Mouse (Mus musculus) gastrocnemius, postnatal 36 days (tissue): ENCODE measurements around the gene Cntn1. TPM values are rescaled to one million over a fixed set of nuclear protein-coding genes. Genes with fewer than 3 reads are reported as not detected.

Experiments used
- DNase-seq, 2 experiments: peaks; one replicate each; pipeline ENCODE4 v3.0.0; 2022
- intact Hi-C: fragments of 180-260 bp; cut with DNase I; formaldehyde crosslinking; loops from one replicate; pipeline ENCODE4 v1.15.1; 2025
- total RNA-seq, 2 experiments: library from RNA; stranded (reverse); gene quantifications; 2 replicates each; pipeline ENCODE4 v1.2.3; 2021

The Cntn1 gene
- total RNA-seq, 2 experiments from 2014 or later, result 0.26 to 0.32 TPM

- DNase-seq, result no peak
- intact Hi-C loops, result no loop called here
Measured at GRCm38 (mm10) chr15:92132936-92133335, 82.0 kb downstream of the Cntn1 start.

GRCm38 (mm10) chr15:92134254-92134653 lies 83.3 kb downstream of the Cntn1 start:
- intact Hi-C loops, result no loop called here
- no peak for DNase-seq

GRCm38 (mm10) chr15:92137026-92137425 lies 86.1 kb downstream of the Cntn1 start:
- intact Hi-C loops, result no loop called here
- DNase-seq, result no peak

DNA sequence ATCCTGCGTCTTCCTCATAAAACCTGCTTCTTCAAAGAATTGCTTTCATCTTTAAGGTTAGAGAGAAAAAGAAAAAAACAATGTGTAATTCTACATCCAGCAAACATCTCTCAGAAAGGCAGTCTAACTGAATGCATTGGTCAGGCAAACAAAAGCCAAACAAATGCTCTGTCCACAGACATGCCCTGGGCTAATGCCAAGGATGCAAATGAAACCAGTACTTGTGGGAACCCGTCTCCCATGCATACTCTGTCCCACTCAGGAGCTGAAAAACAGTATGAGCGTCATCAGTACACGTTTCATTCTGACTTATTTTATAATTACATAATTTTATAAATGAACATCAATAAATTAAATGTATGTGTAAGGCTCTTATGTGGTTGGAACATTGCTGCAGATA lies 91.0 kb downstream of the Cntn1 start:
- intact Hi-C loops, result no loop called here
- DNase-seq, result no peak

GRCm38 (mm10) chr15:92154921-92155320 lies 104.0 kb downstream of the Cntn1 start:
- DNase-seq, result no peak
- intact Hi-C loops, result no loop called here

GRCm38 (mm10) chr15:92160855-92161162 lies 109.8 kb downstream of the Cntn1 start:
- DNase-seq, result no peak

DNA sequence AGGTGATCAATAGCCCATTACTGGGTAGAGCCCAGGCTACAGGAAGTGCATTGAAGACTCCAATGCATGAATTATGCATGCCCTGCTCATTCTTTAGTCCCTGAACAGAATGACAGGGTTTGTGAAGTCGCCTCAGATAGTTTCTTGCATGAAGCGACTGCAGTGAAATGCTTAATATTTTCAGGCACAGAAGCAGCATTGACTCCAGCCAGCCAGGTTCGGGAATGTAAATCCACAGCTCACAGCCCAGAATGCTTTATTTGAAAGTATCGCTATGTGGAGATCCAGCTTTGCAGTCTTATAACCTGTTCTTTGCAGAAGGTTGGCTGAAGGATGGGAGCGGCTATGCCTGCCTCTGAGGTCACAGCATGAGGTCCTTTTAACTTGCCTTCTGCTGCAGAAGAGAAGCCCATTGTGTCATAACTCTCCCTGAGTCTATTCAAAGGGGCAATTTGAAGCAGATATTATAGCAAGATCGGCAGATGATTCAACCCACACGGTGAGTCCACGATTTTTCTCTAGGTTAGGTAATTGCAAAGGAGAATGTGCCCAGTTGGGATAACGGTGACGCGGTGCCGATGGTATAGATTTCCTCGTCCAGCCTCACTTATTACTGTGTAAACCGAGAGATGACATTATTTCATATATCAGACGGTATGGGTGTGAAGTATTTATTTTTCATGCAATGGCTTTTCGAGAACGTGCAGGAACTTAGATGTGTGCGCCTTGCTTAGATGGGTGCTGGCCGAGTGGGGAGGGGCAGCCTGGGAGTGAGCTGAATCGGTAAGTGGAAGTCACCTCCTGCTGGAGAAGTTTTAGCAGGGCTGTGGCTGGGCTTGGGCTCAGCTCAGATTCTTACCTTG lies 110.4 kb downstream of the Cntn1 start:
- intact Hi-C loops, result no loop called here
- no peak for DNase-seq

More at GRCm38 (mm10) chr15:92160855-92161162, 109.8 kb downstream of the Cntn1 start:
- intact Hi-C loops, result no loop called here

- DNase-seq, result no peak
- intact Hi-C loops, result no loop called here
Measured at GRCm38 (mm10) chr15:92162835-92163234, 111.9 kb downstream of the Cntn1 start.

- DNase-seq, result no peak
- intact Hi-C loops, result no loop called here
Measured at GRCm38 (mm10) chr15:92164127-92164526, 113.2 kb downstream of the Cntn1 start.

GRCm38 (mm10) chr15:92166266-92166665 lies 115.3 kb downstream of the Cntn1 start:
- intact Hi-C loops, result no loop called here
- no peak for DNase-seq

DNA sequence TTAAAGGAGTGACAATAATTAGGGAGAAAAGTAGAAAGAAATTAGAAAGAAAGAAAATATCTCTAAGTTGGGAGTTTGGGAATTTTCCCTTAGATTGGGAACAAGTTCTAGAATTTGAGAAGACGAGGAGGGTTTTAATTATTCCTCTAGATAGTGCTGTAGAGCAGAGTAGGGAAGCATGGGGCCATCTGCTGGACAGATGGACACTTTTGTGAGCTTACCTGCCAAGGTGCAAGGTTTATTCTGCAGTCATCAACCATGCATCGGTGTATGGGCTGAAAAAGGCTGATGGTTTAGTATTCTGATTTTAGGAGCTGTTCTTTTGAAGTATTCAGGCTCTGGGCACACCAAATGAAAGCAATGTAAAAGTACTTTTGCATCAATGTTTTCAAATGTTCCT lies 124.8 kb downstream of the Cntn1 start:
- no peak for DNase-seq
- intact Hi-C loops, result no loop called here

- intact Hi-C loops, result no loop called here
- DNase-seq, result no peak
Measured at GRCm38 (mm10) chr15:92177413-92177812, 126.4 kb downstream of the Cntn1 start.

- intact Hi-C loops, result no loop called here
- no peak for DNase-seq
Measured at GRCm38 (mm10) chr15:92185484-92185883, 134.5 kb downstream of the Cntn1 start.

DNA sequence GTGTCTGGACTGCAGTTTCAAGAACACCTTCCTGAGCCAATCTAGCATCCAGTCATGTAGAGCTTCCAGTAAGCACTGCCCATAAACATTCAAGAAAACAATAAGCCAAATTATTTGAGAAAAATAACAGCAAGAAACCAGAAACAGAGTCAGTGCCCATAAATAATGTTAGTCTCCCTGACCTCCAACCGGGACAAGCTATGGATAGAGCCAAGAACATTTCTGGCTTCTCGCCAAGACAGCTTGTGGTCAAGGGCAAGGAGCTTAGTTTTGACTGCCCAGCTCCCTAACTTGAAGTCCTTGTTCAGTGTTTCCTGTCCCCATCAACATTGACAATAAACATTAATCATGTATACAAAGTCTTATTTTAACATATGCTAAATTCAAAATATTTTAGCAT lies 139.0 kb downstream of the Cntn1 start:
- intact Hi-C loops, result no loop called here
- DNase-seq, result no peak

GRCm38 (mm10) chr15:92200326-92200985 lies 149.5 kb downstream of the Cntn1 start:
- DNase-seq, result no peak
- intact Hi-C loops, result no loop called here

DNA sequence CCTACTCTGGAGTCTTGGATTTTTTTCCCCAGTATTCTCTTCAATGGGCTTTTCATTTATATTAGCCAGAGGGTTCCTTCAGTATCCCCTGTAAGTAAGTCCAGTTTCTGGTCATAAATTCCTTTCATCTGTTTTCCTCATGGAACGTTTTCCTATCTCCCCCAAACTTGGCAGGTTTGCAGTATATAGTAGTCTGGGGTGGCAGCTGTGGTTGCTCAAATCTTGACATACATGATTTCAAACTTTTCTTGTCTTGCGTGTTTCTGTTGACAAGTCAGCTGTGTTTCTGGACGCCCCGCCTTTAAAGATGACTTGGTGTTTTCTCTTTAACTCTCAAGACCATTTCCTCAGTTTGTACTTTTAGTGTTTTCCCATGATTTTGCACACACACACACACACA lies 155.7 kb downstream of the Cntn1 start:
- intact Hi-C loops, result no loop called here
- no peak for DNase-seq

- DNase-seq, result no peak
- intact Hi-C loops, result no loop called here
Measured at GRCm38 (mm10) chr15:92209778-92210177, 158.8 kb downstream of the Cntn1 start.

GRCm38 (mm10) chr15:92210486-92211235 lies 159.7 kb downstream of the Cntn1 start:
- intact Hi-C loops, result no loop called here
- no peak for DNase-seq

DNA sequence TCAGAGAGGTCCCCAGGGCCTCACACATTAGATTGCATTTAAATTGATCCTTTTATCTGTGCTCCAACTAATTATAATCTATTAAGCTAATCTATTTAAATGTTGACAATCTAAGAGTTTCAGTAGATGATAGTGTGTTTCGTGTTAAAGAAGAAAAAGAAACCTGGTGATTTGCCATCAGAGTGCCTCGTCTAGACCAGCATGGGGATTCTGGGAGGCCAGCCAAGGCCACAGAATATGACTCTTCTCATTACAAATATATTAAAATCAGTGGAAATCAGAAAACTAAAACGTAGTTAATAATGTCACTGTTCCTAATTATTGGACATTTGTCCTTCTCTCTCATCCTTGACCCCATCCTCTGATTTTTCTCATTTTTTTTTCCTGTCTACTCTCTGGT lies 164.9 kb downstream of the Cntn1 start:
- no peak for DNase-seq

DNA sequence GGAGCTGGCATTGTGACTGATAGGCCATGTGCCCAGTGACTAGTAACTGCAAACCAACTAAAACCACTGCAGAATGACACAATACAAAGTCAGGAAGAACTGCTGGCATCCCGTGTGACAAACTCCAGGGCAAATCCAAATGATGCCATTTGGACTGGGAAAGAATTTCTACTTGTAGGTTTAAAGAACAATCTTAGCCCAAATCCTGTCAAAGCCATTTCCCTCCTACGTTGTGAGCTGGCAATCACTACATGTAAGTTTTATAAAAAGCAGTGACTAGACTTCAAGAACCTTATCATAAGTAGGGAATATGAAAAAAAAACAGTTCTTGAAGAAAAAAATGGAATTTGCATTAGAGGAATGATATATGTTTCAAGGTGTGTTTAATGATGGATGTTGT lies 170.5 kb downstream of the Cntn1 start:
- intact Hi-C loops, result no loop called here
- no peak for DNase-seq

More for the DNA sequence above, 164.9 kb downstream of the Cntn1 start:
- intact Hi-C loops, result no loop called here

DNA sequence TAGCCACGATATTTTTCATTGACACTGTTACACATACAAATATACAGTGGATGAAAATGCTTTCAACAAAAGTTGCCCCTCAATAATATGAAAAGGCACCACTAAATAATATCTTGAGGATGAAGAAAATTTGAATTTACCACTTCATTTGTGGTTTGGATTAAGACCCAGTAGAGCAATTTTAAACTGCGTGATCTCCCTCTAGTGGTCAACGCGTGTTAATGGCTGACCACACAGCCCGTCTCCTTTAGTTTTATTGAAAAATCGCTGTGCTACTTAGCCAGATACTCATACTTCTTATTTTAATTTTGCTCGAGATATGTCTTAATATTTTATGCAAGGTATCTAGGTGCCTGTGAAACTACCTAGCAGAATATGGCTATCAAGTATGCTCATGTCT lies 180.4 kb downstream of the Cntn1 start:
- no peak for DNase-seq
- intact Hi-C loops, result loop anchor here (2.0 kb wide), 1 partner anchor 263 kb away; no protein-coding TSS in a partner anchor
